Mouse (Mus musculus): ENCODE results near the gene Med12.

GRCm38 (mm10) chrX:101332375-101333211, 58.8 kb downstream of the Med12 start:
- TF ChIP-seq CTCF (conservative IDR thresholded peaks at IDR 0.05; ENCODE audit: low read length), result no peak
- no peak for TF ChIP-seq POU5F1 (IDR thresholded peaks at IDR 0.05; ENCODE audit: borderline replicate concordance, low read length)
- TF ChIP-seq NANOG (IDR thresholded peaks at IDR 0.05; ENCODE audit: borderline replicate concordance, low read length), result no peak

Measured in E14TG2a.4 (cell line).